Mouse (Mus musculus) embryonic facial prominence, embryonic 15.5 days (tissue): ENCODE results near the gene Mgrn1. TPM values are rescaled to one million over a fixed set of nuclear protein-coding genes. Genes with fewer than 3 reads are reported as not detected.

Source experiments
- ATAC-seq: fragments of 200-750 bp; cut with Nextera tagmentation; 2 replicates; pipeline ENCODE4 v1.8.0; 2017; ENCODE audit warnings: low read depth, moderate TSS enrichment; ENCODE audit not compliant: insufficient number of reproducible peaks, low FRiP score, low TSS enrichment
- H3K27ac ChIP-seq: fragments of 300-500 bp; sonication (generic); replicated peaks from 2 replicates; pipeline ENCODE4 v1.5.1; 2015; ENCODE audit warnings: mild to moderate bottlenecking, inconsistent platforms
- H3K27me3 ChIP-seq: fragments of 300-500 bp; sonication (generic); 2 replicates; pipeline ENCODE4 v1.6.1; 2015; ENCODE audit warnings: inconsistent platforms
- H3K36me3 ChIP-seq: fragments of 300-500 bp; sonication (generic); 2 replicates; pipeline ENCODE4 v1.6.1; 2015; ENCODE audit warnings: mild to moderate bottlenecking, inconsistent platforms
- H3K4me1 ChIP-seq: fragments of 300-500 bp; sonication (generic); 2 replicates; pipeline ENCODE4 v1.6.1; 2015; ENCODE audit warnings: inconsistent platforms
- H3K4me2 ChIP-seq: fragments of 300-500 bp; sonication (generic); replicated peaks from 2 replicates; pipeline ENCODE4 v1.6.1; 2015; ENCODE audit warnings: mild to moderate bottlenecking, inconsistent platforms
- H3K4me3 ChIP-seq: fragments of 300-500 bp; sonication (generic); replicated peaks from 2 replicates; pipeline ENCODE4 v1.5.1; 2015; ENCODE audit warnings: mild to moderate bottlenecking, inconsistent platforms
- H3K9ac ChIP-seq: fragments of 300-500 bp; sonication (generic); 2 replicates; pipeline ENCODE4 v1.6.1; 2015; ENCODE audit warnings: inconsistent platforms
- H3K9me3 ChIP-seq: fragments of 300-500 bp; sonication (generic); replicated peaks from 2 replicates; pipeline ENCODE4 v1.6.1; 2016; ENCODE audit warnings: inconsistent platforms
- WGBS: fragments of 180-500 bp; shearing (Covaris S2); methylation state at CpG from one replicate; pipeline ENCODE4 v1.1.7; 2015; 5-methylcytosine and 5-hydroxymethylcytosine counted together
- polyA plus RNA-seq: library from polyadenylated mRNA; unstranded; fragments of >200 nt; fragmentation: Nextera tagmentation; extraction: Ambion mirVana; gene quantifications from 2 replicates; pipeline ENCODE4 v1.2.1, GENCODE M21; 2015

Mgrn1 gene
- polyA plus RNA-seq: 84.1 and 87.0 TPM in 2 replicates

- ATAC-seq: peak; percentile 88
- 0% methylated on average over 64 of the region's 74 CpGs for WGBS
- Histone ChIP-seq H3K27me3 (no peaks in the 10 kb centered on the region), H3K4me3 (peak within 1 kb of the TSS; percentile 88), H3K4me1 (peaks cover 35% of the 10 kb centered on the region), H3K27ac (peak within 1 kb of the TSS; percentile 90), H3K9me3 (no peaks in the 10 kb centered on the region), H3K9ac (peak within 1 kb of the TSS; percentile 93), H3K4me2 (peak within 1 kb of the TSS; percentile 75), H3K36me3 (peaks cover 2% of the 10 kb centered on the region; the same call in 1 of the 2 replicates)
Measured at GRCm38 (mm10) chr16:4885760-4886689, at the start of gene Mgrn1. Gene Mgrn1 (plus strand): TSS chr16:4886249.

- Histone ChIP-seq H3K36me3 (no peaks in the 10 kb centered on the region), H3K27ac (no peak overlapping the region), H3K4me1 (no peaks in the 10 kb centered on the region), H3K4me3 (no peak overlapping the region), H3K9me3 (no peaks in the 10 kb centered on the region), H3K9ac (no peak overlapping the region), H3K27me3 (no peaks in the 10 kb centered on the region), H3K4me2 (no peak overlapping the region)
- 67% methylated on average over 3 of the region's 3 CpGs for WGBS
- ATAC-seq: no peak
Measured at GRCm38 (mm10) chr16:4837631-4838030, 48.4 kb upstream of the Mgrn1 start.

- no peaks in the 10 kb centered on the region for H3K4me1 ChIP-seq
- no peak overlapping the region for H3K27ac ChIP-seq
- no peaks in the 10 kb centered on the region for H3K27me3 ChIP-seq
- no peak overlapping the region for H3K4me2 ChIP-seq
- WGBS: 59% methylated on average over 3 of the region's 3 CpGs
- no peak overlapping the region for H3K4me3 ChIP-seq
- ATAC-seq: no peak
- no peaks in the 10 kb centered on the region for H3K9me3 ChIP-seq
- no peak overlapping the region for H3K9ac ChIP-seq
- no peaks in the 10 kb centered on the region for H3K36me3 ChIP-seq
Measured at GRCm38 (mm10) chr16:4839552-4839951, 46.5 kb upstream of the Mgrn1 start.

DNA sequence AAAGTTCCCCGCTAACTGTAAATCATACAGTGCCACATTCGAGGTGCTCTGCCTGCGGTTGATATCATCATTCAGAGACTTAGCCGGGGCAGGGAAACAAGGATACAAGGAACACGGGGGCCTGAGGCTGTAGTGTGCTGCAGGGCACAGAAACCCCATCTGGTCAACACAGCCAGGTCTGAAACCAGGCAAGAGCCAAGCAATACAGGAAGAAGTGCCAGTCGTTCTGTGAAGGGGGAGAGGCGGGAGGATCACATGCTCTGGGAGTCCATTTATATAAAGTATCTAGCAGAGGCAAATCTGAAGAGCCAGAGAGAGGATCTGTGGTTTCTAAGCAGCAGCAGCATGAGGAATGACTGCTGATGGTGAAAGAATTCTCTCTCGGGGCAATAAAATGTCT, 45.8 kb upstream of the Mgrn1 start:
- Histone ChIP-seq H3K27me3 (no peaks in the 10 kb centered on the region), H3K36me3 (no peaks in the 10 kb centered on the region), H3K9ac (no peak overlapping the region), H3K4me3 (no peak overlapping the region), H3K27ac (no peak overlapping the region), H3K4me1 (no peaks in the 10 kb centered on the region), H3K9me3 (no peaks in the 10 kb centered on the region), H3K4me2 (no peak overlapping the region)
- whole genome bisulfite sequencing: 81% methylated on average over 8 of the region's 8 CpGs
- no peak for ATAC-seq

DNA sequence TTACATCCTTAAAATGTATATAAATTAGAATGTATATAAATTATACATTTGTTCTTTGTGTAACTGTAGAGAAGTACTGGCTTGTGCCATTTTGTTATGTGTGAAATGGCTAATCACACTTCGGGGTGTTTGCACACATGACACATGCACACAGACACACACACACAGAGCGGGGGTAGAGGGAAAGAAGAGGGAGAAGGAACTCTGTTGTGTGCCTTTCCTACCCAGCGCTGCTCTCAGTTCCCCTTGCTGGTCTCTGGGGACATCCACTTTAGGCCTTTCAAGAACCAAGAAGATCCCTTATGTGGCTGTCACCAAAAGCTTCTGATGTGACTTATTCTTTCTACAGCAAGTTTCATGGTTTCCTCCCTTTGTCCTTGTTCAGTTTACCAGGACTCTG, 39.0 kb upstream of the Mgrn1 start:
- no peaks in the 10 kb centered on the region for H3K36me3 ChIP-seq
- H3K27me3 ChIP-seq: no peaks in the 10 kb centered on the region
- H3K4me1 ChIP-seq: peaks cover 8% of the 10 kb centered on the region; the same call in 1 of the 2 replicates
- 81% methylated on average over 3 of the region's 3 CpGs for WGBS
- no peak overlapping the region for H3K27ac ChIP-seq
- no peak overlapping the region for H3K9ac ChIP-seq
- no peak overlapping the region for H3K4me2 ChIP-seq
- H3K4me3 ChIP-seq: no peak overlapping the region
- no peak for ATAC-seq
- no peaks in the 10 kb centered on the region for H3K9me3 ChIP-seq

GRCm38 (mm10) chr16:4848090-4848489, 38.0 kb upstream of the Mgrn1 start:
- no peaks in the 10 kb centered on the region for H3K36me3 ChIP-seq
- no peaks in the 10 kb centered on the region for H3K27me3 ChIP-seq
- ATAC-seq: no peak
- no peak overlapping the region for H3K4me2 ChIP-seq
- no peaks in the 10 kb centered on the region for H3K9me3 ChIP-seq
- H3K9ac ChIP-seq: no peak overlapping the region
- H3K27ac ChIP-seq: no peak overlapping the region
- 80% methylated on average over 2 of the region's 2 CpGs for WGBS
- peaks cover 8% of the 10 kb centered on the region; the same call in 1 of the 2 replicates for H3K4me1 ChIP-seq
- H3K4me3 ChIP-seq: no peak overlapping the region

DNA sequence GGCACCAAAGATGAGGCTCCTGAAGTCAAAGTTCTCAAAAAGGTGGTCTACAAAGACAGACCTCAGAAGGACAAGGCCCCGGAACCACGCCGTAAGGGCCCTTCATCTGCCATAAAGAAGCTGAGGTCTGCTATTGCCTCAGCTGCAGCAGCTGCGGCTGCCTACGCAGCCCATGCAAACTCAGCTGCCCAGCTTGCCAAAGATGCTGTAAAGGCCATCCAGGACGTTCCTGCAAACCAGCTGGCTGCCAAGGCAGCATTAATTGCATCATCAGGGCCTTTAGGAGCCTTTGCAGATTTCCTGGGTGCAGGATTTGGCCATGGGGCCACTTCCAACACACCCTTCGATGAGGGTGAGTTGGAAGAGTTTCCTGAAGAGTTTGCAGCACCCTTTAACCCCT, 35.7 kb upstream of the Mgrn1 start:
- no peak overlapping the region for H3K4me2 ChIP-seq
- H3K36me3 ChIP-seq: no peaks in the 10 kb centered on the region
- no peaks in the 10 kb centered on the region for H3K27me3 ChIP-seq
- no peak overlapping the region for H3K9ac ChIP-seq
- no peaks in the 10 kb centered on the region for H3K9me3 ChIP-seq
- H3K4me1 ChIP-seq: peaks cover 8% of the 10 kb centered on the region; the same call in 1 of the 2 replicates
- H3K27ac ChIP-seq: no peak overlapping the region
- H3K4me3 ChIP-seq: no peak overlapping the region
- no peak for ATAC-seq
- 72% methylated on average over 7 of the region's 7 CpGs for WGBS

- 36% methylated on average over 5 of the region's 5 CpGs for WGBS
- H3K27me3 ChIP-seq: no peaks in the 10 kb centered on the region
- H3K9me3 ChIP-seq: no peaks in the 10 kb centered on the region
- peaks cover 8% of the 10 kb centered on the region; the same call in 1 of the 2 replicates for H3K4me1 ChIP-seq
- H3K9ac ChIP-seq: no peak overlapping the region
- H3K4me2 ChIP-seq: no peak overlapping the region
- H3K27ac ChIP-seq: peak overlapping the region; percentile 58; the same call in 1 of the 2 replicates
- no peak overlapping the region for H3K4me3 ChIP-seq
- no peaks in the 10 kb centered on the region for H3K36me3 ChIP-seq
- no peak for ATAC-seq
Measured at GRCm38 (mm10) chr16:4850938-4851628, 35.0 kb upstream of the Mgrn1 start.

DNA sequence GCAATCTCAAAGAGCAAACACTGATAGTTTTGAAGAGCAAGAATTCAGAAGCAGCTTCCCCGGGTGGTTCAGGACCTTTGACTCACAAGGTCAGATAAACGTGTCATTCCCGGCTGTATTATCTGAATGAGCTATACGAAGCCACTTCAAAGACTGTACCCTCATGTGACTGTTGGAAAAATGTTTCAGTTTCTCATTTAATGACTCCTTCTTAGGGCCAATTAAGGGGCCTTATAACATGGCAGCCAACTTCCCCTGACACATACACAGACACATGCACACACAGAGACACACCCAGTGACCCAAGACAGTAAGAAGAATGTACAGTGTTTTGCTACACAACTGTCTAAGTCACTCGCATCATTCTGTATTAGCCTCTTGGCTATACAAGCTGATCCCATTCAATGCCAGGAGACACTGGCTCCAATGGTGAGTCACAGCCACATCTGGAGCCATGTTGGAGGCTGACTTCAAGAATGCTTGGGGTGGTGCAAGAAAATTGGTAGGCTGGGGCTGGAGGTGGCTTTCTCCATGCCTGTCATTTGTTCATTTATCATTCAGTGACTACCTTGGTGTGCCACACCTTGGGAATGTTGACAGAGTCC, 30.9 kb upstream of the Mgrn1 start:
- 55% methylated on average over 5 of the region's 5 CpGs for WGBS
- no peak for ATAC-seq
- H3K4me3 ChIP-seq: no peak overlapping the region

GRCm38 (mm10) chr16:4861392-4861791, 24.7 kb upstream of the Mgrn1 start:
- Histone ChIP-seq H3K4me1 (peaks cover 9% of the 10 kb centered on the region; the same call in 1 of the 2 replicates), H3K4me3 (no peak overlapping the region), H3K4me2 (no peak overlapping the region), H3K27me3 (no peaks in the 10 kb centered on the region), H3K27ac (no peak overlapping the region), H3K9ac (no peak overlapping the region), H3K9me3 (no peaks in the 10 kb centered on the region), H3K36me3 (no peaks in the 10 kb centered on the region)
- 33% methylated on average over 10 of the region's 10 CpGs for WGBS
- ATAC-seq: no peak

More for the DNA sequence above, 30.9 kb upstream of the Mgrn1 start:
- Histone ChIP-seq H3K9ac (no peak overlapping the region), H3K27me3 (no peaks in the 10 kb centered on the region), H3K9me3 (no peaks in the 10 kb centered on the region), H3K4me1 (peaks cover 8% of the 10 kb centered on the region; the same call in 1 of the 2 replicates), H3K27ac (no peak overlapping the region), H3K4me2 (no peak overlapping the region), H3K36me3 (no peaks in the 10 kb centered on the region)
